Mouse (Mus musculus) cerebellum, postnatal 4 days (tissue): ENCODE data around the gene Large2.

Experiments used
- DNase-seq, 2 experiments: peaks; one replicate each; pipeline ENCODE4 v3.0.0; 2022; ENCODE audit warnings: low spot score in 2 of 2, mixed read lengths in 1 of 2

Gene Large2

DNA sequence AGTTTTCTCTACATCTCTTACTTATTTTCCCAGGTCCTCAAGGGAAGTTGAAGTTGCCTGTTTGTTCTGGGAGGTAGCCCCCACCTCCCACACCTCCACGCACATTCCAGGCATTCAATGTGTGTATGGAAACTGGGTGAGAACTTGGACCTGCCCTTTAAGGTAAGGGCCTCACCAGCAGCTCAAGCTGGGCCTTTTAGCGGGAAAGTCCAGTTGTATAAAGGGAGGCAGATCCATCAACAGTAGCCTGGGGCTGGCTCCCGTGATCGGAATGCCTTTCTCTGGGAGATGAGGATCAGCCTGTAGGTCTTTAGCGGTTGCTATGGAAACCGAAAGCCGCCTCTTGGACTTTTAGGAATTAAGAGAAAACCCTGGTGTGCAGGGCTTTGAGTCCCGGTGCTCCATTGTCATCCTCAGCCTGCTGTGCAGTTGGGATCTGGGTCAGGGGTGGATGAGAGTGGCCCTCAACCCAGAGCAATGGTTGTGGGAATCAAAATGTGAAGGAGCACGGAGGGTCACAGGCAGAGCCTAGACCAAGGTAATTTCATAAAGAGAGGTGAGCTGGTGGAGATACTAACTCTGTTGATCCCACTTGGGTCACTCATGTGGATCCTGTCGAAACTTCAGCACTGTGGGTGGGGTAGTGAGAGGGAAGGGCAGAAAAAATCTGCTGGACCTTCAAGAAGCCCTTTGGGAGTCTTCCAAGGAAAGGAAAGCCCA is 2.5 kb downstream of the Large2 start:
- no peak for DNase-seq

DNA sequence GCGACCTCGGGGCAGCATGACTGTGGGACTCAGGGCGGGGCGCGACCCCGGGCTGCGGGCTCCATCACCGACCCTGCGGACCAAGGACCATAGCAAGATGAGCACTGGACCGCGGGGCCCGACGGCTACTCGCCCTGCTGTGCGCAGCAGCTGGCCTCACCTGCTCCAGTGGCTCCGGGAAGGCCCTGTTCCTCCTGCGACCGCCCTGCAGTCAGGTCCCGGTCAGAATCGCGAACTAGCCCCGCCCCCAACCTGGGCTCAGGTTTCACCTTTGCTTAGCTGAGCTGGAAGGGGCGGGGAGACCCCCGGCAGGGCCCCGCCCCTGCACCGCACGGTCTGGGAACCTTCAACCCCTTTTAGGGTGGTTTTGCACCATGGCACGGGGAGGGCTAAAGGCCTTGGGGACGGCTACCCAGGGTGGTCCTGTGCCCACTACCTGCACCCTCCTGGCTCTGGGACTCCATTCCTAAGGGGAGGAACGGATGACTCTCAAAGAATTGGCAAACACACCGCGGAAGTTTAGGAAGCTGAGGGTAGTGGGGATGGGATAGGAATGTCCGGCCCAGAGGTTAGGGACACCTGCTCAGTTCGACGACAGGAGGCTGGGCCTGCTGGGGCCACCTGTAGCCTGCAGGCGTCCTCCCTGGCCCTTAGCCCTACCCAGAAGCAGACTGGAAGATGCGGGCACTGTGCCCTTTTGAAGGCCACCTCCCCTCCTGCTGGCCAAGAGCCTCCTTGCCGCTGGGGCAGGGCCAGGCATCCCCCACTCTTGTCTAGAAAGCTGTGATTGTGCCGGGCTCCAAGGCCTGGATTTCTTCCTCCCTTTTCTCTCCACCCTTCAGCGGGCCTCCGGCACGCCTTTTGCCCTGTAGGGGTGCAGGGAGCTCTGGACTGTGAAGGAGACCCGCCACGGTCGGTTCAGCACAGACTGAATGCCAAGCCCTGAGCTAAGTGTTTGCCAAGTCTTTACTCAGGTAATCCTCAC is 3.6 kb downstream of the Large2 start:
- no peak for DNase-seq

DNA sequence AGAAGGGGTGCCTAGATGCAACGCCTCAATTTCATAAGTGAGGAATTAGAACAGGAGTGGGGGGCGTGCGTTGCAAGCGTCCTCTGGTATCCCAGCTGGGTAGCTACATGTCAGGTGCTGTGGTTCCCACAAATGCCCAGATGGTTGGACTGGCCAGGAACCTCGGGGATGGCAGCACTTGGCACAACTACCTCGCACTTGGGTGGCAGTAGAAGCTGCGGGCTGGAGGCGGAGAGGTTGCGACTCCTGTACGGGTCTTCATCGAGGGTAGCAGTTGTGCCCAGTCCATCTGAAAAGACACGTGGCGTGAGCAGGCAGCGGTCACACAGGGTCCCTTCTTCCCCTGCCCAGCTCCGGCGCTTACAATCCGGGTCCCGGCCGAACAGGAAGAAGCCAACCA is 4.3 kb downstream of the Large2 start:
- no peak for DNase-seq

DNA sequence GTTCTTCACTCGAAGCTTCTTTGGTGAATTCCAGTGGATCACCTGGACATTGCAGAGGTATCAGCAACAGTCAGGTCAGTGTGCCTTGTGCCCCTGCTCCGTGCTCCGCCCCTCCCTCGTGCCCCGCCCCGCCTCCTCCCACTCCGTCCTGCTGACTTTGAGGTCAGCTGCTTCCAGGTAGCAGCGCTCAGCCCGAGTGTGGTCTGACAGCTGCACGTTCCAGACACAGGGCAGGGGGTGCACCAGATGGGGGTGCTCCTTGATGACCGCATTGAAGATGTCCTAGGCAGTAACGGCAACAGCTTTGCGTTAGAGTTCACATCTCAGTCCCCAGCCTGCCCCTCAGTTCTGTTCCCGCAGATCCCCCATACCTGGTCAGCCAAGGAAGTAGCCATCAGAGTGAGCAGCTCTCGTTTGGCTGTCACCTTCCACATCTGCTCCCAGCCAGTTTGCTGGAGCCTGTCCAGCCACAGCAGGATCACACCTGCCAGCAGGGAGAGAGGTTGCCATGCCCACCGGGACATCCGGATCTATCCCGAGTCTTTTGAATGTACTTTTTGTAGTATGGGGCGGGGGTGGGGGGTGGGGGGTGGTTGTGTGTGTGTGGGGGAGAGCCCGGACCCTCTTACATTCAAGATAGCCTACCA is 7.2 kb downstream of the Large2 start:
- DNase-seq, result no peak

DNA sequence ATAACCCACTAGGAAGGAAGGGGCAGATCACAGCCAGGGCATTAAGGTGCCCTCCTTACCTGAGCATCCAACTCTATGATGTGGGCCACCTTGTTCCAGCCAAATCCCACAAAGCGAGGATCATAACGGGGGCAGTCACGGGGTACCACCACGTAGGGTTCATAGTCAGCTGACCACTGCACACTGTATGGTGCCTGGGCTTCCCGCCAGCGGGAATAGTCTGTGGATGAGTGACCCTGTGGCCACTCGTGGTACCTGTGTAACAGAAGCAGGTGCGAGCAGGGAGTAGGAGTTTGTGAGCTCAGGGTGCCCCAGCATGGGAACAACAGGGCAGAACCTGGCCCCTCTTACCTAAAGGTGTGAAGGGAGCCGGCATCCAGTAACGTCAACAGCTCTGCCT is 9.1 kb downstream of the Large2 start:
- DNase-seq, result no peak

DNA sequence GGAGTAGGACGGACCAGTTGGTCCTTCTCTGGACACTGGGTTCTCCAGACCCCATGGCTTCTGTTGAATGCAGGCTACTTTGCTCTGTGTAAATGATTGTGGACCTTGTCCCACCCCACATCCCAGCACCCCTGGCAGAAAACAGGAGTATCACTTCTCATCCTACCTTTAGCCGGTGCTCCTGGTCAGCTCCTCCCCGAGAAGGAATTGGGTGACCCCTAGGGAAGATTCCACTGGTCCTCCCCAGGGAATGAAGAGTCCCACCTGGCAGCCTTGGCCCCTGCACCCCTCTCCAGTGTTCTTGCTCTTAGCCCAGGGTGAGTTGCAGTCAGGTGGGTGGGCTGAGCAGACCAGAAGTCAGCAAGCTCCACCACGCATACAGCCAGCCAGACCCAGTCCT is 10.6 kb downstream of the Large2 start:
- no peak for DNase-seq

DNA sequence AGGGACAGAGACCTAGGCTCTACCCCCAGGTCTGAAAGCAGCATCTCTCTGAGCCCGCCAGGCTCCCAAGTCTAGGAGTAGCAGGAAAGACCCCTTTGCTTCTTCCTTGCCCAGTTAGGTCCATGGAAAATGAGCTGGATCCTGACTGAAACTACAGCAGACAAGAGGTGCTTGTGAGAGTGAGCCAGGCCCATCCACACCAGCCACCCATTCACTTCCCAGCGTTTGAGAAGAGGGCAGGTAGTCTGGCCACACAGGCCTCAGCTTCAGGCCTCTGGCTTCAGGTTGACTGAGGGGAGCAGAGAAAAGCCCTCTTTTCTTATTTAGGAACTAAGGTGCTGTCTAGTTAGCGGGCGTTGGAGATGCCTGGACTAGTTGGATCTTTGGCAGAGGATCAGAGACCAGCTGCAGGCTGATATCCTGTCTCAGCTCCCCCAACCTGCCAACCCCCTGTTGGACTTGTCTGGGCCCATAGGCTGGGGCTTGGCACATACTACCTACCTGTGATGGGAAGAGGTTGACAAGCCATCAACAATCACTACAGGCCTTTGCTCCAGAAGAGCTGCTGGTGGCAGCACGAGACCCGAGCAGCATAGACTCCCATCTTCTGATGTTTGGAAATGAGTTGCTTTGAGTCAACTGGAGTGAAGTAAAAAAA is 12.0 kb downstream of the Large2 start:
- no peak for DNase-seq

DNA sequence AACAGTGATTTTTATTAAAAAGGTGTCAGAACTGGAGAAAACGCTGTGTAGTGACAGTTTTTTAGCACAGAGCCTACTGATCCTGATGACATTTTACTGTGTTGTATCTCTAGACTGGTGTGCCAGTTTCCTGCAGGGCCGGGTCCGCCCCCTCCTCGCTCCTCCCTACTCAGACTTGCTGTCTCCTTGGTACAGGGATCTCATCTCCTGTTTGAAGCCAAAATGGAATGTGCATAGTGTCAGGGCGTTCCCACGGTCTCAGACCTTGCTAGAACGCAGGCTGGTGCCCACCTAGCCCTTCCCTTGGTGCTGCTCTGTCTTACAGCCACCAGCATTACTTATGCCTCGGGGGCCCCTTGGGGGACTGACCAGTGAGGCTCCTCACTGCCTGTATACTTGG is 12.9 kb downstream of the Large2 start:
- DNase-seq, result peak in 1 of 2 experiments; percentile 17

DNA sequence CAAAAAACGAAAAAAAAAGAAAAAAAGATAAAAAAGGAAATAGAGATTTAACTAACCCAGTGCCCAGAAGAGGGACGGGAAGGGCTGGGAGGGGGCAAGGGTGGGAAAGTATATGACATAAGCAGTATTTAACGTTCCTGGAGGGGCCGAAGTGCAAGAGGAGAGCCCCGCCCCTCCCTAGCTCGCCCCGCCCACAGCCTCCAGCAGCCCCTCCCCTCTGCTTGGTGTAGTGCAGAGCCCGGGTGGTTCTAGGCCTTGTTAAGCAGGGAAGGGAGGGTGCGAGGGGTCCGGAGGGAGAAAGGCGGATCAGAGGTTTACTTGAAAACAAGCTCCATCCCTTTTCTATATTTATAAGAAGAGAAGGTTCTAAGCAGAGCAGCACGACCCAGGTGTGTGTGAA is 13.8 kb downstream of the Large2 start:
- DNase-seq, result no peak

DNA sequence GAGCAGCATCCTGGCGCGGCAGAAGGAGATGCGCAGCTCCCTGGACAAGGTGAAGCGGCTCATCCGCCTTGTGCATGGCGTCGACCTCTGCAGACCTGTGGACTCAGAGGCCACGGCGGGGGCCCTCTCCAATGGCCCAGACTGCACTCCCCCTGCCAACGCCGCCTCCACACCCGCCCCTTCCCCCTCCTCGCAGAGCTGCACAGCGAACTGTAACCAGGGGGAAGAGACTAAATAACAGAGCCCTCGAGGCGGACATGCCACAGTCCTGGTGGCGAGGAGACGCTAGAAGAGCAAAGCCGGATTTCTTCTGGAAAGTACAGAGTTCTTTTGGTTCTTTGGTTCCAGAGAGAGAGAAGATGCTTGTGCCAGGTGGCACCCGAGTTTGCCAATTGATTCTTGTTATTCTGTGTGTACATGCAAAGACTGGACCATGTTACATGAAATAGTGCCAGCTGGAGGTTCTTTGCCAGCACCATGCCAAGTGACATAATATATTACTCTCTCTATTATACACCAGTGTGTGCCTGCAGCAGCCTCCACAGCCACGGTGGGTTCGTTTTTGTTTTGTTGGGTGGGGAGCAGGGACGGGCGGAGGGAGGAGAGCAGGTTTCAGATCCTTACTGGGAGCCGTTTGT is 14.4 kb downstream of the Large2 start:
- peak in 1 of 2 experiments; percentile 41 for DNase-seq

DNA sequence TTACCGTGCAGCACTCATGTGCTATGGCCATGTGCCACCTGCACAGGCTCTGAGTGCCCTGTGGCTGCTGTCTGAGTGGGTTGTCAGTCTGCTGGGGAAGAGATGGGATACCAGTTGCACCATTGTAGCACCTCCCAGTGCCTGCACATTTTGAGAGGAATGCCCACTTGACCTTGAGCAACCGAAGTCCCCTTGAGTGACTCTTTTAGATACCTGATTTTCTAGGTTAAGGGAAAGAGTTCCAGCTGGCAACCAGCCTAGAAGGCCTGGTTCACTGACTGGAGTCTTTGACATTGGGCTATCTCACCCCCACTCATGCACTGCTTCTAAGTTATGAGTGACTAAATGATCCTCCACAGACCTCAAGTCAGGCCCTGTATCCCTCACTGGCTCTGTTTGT is 15.4 kb downstream of the Large2 start:
- DNase-seq, result no peak

DNA sequence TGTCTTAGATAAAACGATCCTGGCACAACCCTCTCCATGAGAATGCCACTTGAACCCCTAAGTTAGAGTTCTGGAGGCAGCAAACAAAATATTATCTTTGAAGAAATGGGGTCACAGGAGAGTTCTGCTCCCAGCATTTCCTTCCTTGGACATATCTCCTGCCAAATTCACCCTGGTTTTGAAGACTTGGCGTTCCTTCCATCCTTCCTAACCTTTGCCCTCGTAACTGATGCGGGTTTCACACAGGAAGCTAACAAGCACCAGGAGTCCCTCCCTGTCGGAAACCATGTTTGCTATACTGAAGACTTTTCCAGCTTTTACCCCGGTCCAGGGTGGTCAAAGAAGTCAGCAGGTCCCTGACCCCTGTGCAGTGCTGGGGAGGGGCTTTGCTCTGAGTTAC is 20.4 kb downstream of the Large2 start:
- DNase-seq, result no peak

DNA sequence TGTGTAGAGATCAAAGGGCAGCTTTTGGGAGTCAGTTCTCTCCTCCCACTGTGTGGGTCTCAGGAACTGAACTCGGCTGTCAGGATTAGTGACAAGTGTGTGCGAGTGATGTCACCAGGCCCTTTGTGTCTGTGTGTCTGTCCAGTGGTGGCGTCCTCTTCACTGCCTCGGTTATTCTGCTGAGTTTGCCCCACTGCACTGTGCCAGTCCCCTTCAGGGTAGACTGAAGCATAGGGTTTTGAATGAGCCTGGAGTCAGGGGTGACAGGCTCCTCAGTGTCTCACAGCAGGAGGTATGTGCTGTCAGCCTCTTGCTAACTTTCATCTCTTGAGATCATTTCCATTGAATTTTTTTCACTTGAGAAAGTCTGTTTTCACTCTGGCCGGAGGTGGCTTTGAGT is 21.3 kb downstream of the Large2 start:
- DNase-seq, result no peak

DNA sequence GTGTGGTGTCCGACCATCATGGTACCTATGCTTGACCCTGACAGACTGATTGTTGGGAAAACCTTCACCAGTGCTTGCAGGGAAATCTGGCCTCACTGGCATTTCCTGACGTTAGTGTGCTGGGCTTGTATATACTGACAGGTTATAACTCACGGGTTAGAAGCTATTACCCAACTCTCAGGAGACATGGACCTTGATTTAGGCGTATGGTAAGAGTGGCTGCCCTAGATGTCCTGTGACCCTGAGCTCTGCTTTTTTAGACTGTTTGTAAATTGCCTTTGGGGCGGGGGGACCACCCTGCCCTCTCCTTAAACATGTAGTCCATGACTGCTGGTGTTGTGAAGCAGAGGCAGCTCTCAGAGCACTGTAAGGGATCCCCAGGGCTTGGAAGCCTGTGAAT is 24.0 kb downstream of the Large2 start:
- no peak for DNase-seq

DNA sequence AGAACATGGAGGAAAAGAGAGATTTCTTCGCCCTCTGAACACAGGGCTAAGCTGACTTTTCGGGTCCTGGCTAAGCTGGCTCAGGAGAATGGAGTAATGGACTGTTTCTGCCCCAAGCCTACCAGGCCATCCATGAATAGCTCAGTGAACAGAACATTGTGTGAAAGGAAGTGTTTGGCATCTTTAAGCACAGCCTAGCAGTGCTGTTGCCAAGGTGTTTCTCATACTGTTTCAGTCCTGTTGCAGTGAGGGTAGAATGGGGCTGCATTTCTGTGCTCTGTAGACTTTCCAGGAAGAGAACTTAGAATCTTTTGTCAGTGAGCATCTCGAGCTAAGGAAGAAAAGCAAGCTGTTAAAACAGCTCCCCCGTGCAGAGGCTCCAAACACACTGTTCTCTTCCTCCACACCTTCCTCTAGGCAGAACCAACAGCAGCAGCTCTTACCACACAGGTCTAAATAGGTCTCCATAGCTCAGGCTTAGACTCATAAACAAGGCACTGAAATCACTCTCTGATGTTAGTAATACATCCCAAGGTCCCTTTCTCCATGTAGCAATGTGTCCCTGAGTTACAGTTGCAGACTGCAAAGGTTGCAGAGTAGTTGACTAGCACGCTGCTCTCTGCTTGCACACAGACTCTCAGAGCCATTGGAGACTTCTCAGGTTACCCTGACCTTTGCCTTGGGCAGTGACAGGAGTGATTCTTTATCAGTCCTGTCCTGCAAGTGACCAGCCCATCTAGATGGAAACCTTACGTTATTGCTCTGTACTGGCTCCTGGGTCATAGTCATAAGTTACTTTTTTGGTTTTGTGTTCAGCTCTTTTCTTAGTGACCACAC is 24.9 kb downstream of the Large2 start:
- DNase-seq, result no peak

DNA sequence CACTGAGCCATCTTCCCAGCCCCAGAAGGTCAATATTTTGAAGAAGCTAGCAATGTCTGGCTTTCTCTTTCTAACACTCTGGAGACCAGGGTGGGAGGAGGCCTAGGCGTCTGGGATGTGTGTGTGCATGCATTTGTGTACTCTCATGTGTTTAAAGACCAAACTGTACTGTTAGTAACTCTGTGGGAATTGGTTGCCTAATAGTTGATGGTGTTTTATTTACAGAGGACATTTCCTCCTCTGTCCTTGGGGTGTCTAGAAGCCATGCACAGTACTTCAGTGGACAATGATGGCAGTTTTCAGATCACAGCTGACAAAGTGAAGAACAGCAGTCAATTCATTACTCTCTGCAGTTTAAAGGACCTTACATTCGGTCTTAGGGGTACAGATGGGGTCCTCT is 27.5 kb downstream of the Large2 start:
- no peak for DNase-seq

DNA sequence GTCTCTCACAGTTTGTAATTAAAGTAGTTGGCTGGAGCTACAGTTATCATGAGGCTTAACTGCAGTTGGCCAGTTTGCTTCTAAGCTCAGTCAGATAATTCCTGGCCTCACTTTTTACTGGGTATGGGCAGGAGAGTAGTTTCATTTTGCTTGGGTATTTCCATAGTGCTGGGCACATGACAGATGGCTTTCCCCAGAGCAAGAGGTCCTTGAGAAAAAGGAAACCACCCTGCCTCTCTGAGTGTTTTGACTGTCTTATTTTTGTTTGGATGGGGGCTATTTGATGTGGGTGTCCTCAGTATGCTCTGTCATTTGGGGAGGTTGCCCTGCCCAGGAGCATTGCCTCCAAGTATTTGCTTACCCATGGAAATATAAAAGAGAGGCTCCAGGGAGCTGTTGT is 32.3 kb downstream of the Large2 start:
- no peak for DNase-seq

DNA sequence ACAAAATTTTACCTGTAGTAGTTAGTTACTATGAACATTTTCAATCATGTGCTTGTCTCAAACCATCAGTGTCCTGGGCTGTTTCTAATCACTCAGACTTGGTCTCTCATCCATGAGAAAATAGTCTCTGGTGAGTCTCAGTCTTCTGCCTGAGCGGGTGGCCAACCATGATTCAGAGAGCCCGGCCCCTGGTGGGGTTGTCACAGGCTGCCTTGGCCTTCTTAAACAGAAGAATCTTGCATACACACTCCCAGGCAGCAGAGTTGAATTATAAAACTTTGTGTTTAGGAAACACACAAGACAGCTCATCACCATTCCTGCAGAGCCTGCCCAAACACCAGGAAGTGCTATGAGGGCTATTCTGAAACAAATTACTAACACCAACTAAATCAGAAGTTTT is 42.8 kb downstream of the Large2 start:
- no peak for DNase-seq

DNA sequence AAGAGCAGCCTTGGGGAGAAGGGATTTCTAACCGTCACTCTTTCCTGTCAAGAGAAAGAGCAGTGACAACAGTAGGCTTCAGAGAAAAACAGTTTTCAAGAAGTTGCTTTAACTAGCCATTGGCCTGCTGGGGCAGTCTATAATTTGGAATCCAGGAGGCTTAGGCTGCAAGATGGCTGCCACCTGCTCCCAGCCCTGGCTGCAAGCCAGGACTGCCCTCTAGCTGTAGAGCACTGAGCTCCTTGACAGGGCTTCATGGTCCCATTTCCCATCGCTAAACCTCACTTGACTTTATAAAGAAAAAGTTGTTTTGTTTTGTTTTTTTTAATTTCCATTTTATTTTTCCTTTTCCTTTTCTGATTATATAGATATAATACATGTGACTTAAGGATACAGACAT is 43.3 kb downstream of the Large2 start:
- peak in 1 of 2 experiments; percentile 65 for DNase-seq

DNA sequence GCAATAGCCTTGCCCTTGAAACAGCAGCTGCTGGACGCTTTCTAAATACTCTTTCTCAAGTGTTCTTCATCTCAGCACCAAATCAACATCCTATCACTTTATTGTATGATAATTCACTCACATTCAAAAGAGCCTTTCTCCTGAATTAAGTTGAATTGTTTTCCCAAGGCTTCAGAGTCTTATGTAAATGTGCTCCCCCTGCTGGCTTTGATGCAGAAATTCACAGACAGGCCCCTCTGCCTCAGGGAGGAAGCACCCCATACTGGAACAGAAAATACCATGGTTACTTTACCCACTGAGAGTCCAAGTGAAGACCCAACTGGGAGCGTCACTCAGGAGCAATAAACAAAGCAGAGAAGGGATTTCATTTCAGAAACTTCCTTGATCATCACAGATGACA is 43.8 kb downstream of the Large2 start:
- peak in 1 of 2 experiments; percentile 15 for DNase-seq

DNA sequence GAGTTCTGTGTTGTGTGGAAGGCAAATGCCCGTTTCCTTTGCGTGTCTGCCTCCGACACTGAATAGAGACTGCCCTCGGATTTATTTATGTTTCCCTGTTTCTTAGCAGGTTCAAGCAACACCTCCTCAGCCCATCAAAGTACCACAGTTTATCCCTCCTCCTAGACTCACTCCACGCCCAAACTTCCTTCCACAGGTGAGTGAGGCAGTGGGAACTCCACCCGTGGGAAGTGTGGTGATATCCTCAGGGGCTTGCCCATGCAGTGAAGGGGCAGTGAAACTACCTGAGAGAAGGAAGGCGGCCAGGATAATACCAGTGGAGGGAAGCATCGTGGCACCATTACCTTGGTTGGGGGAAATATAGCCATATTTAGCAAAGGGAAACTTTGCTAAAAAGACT is 46.5 kb downstream of the Large2 start:
- DNase-seq, result no peak
